9 mouse cellular contexts compared by ENCODE assay signal in genomic region chr6:52217895-52218642, GRCm38 (mm10). TPM values are rescaled to one million over a fixed set of nuclear protein-coding genes. Genes with fewer than 3 reads are reported as not detected.
DNase-seq lines count a peak whose midpoint lies in the region; ATAC-seq and TF ChIP-seq lines count a peak whose summit lies in the region.
"Had no signal": no experiment of that assay in that cellular context is flagged by ENCODE, and none has a peak within 500 bp of the region (broad histone marks: within the 10 kb centered on the region; RNA-seq: fewer than 3 reads in every experiment).

No protein-coding gene starts in this region.

- peaks cover 11% of the 10 kb centered on the region for H3K4me1 ChIP-seq in midbrain, embryonic 11.5 days (ENCODE audit: control insufficient read depth, insufficient read depth, low read length)
- no peaks in the 10 kb centered on the region for H3K4me1 ChIP-seq in midbrain, postnatal 0 days (ENCODE audit: insufficient read depth, low read length)
- peaks cover 25% of the 10 kb centered on the region for H3K4me1 ChIP-seq in embryonic facial prominence, embryonic 13.5 days
- H3K4me1 ChIP-seq in kidney, embryonic 15.5 days, result peaks cover 64% of the 10 kb centered on the region
- peaks cover 10% of the 10 kb centered on the region for H3K4me1 ChIP-seq in small intestine, adult 2 months (ENCODE audit: control insufficient read depth, insufficient read depth, insufficient read length, low read length)

- H3K36me3 ChIP-seq in midbrain, embryonic 11.5 days (ENCODE audit: control insufficient read depth, insufficient read depth, low read length), result no peaks in the 10 kb centered on the region
- no peaks in the 10 kb centered on the region for H3K36me3 ChIP-seq in midbrain, postnatal 0 days (ENCODE audit: insufficient read depth, low read length)
- no peaks in the 10 kb centered on the region for H3K36me3 ChIP-seq in embryonic facial prominence, embryonic 13.5 days
- H3K36me3 ChIP-seq in kidney, embryonic 15.5 days, result no peaks in the 10 kb centered on the region
- no peaks in the 10 kb centered on the region for H3K36me3 ChIP-seq in small intestine, adult 2 months (ENCODE audit: control insufficient read depth, insufficient read depth, low read length)

- peak; percentile 95 for DNase-seq in midbrain, embryonic 11.5 days (ENCODE audit: low spot score, missing footprints)
- no peak for DNase-seq in midbrain, postnatal 0 days (ENCODE audit: low spot score)
- DNase-seq in right cerebral cortex, postnatal 14 days, result no peak
- DNase-seq in cerebellum, adult 11 months, result no peak
- no peak for DNase-seq in left cerebral cortex, adult 18-20 months (ENCODE audit: low spot score in 2 of 2)

- H3K9me3 ChIP-seq in midbrain, embryonic 11.5 days (ENCODE audit: control insufficient read depth, low read length), result no peaks in the 10 kb centered on the region
- H3K9me3 ChIP-seq in midbrain, postnatal 0 days (ENCODE audit: low read length), result no peaks in the 10 kb centered on the region
- no peaks in the 10 kb centered on the region for H3K9me3 ChIP-seq in embryonic facial prominence, embryonic 13.5 days
- H3K9me3 ChIP-seq in kidney, embryonic 15.5 days (replicated peaks), result no peaks in the 10 kb centered on the region

- no peak overlapping the region for H3K4me3 ChIP-seq in midbrain, embryonic 11.5 days (ENCODE audit: low read depth, low read length)
- H3K4me3 ChIP-seq in midbrain, postnatal 0 days (ENCODE audit: low read depth, low read length), result no peak overlapping the region
- H3K4me3 ChIP-seq in embryonic facial prominence, embryonic 13.5 days, result peak overlapping the region; percentile 30; the same call in 1 of the 2 replicates
- H3K4me3 ChIP-seq in kidney, embryonic 15.5 days (replicated peaks), result peak overlapping the region; percentile 67
- peak overlapping the region; percentile 56 for H3K4me3 ChIP-seq in small intestine, adult 2 months (ENCODE audit: low read depth, low read length)

- H3K9ac ChIP-seq in midbrain, embryonic 11.5 days (ENCODE audit: low read length), result no peak overlapping the region
- H3K9ac ChIP-seq in midbrain, postnatal 0 days (replicated peaks; ENCODE audit: low read length, poor library complexity, severe bottlenecking), result no peak overlapping the region
- no peak overlapping the region for H3K9ac ChIP-seq in embryonic facial prominence, embryonic 13.5 days
- peak overlapping the region; percentile 78 for H3K9ac ChIP-seq in kidney, embryonic 15.5 days

- no peak overlapping the region for H3K27ac ChIP-seq in midbrain, embryonic 11.5 days (ENCODE audit: low read depth, low read length)
- H3K27ac ChIP-seq in midbrain, postnatal 0 days (ENCODE audit: low read depth, low read length), result no peak overlapping the region
- no peak overlapping the region for H3K27ac ChIP-seq in embryonic facial prominence, embryonic 13.5 days
- H3K27ac ChIP-seq in kidney, embryonic 15.5 days, result peak overlapping the region; percentile 99
- H3K27ac ChIP-seq in small intestine, adult 2 months (ENCODE audit: insufficient read depth, low read depth, low read length), result no peak overlapping the region
- H3K27ac ChIP-seq: macrophage had no signal

- TF ChIP-seq CTCF in midbrain, postnatal 0 days (IDR thresholded peaks at IDR 0.05), result no peak
- TF ChIP-seq CTCF in small intestine, adult 2 months (IDR thresholded peaks at IDR 0.05; ENCODE audit: extremely low read depth, insufficient read length, insufficient replicate concordance, low read depth, low read length), result no peak

- no peak for TF ChIP-seq POLR2A in small intestine, adult 2 months (IDR thresholded peaks at IDR 0.05; ENCODE audit: low read depth, low read length)

- WGBS in midbrain, embryonic 11.5 days, result 5% methylated on average over 23 of the region's 23 CpGs
- 5% methylated on average over 23 of the region's 23 CpGs for WGBS in midbrain, postnatal 0 days
- WGBS in embryonic facial prominence, embryonic 13.5 days, result 4% methylated on average over 23 of the region's 23 CpGs
- 13% methylated on average over 23 of the region's 23 CpGs for WGBS in kidney, embryonic 15.5 days
- 17% methylated on average over 23 of the region's 23 CpGs for WGBS in small intestine, adult 2 months

- H3K27me3 ChIP-seq in midbrain, embryonic 11.5 days (ENCODE audit: control insufficient read depth, insufficient read depth, low read length), result peaks cover 100% of the 10 kb centered on the region
- H3K27me3 ChIP-seq in midbrain, postnatal 0 days (ENCODE audit: insufficient read depth, low read length), result peaks cover 97% of the 10 kb centered on the region
- H3K27me3 ChIP-seq in embryonic facial prominence, embryonic 13.5 days, result peaks cover 100% of the 10 kb centered on the region
- H3K27me3 ChIP-seq in kidney, embryonic 15.5 days, result peaks cover 21% of the 10 kb centered on the region; the same call in 1 of the 2 replicates
- peaks cover 86% of the 10 kb centered on the region for H3K27me3 ChIP-seq in small intestine, adult 2 months (ENCODE audit: control insufficient read depth, insufficient read depth, low read length)

- no peak for ATAC-seq in midbrain, embryonic 11.5 days (ENCODE audit: low FRiP score)
- ATAC-seq in midbrain, postnatal 0 days (ENCODE audit: low FRiP score), result no peak
- ATAC-seq in embryonic facial prominence, embryonic 13.5 days (ENCODE audit: insufficient number of reproducible peaks, insufficient read depth, low FRiP score, low TSS enrichment, low read depth), result no peak
- no peak for ATAC-seq in kidney, embryonic 15.5 days (replicated peaks; ENCODE audit: low FRiP score)

- H3K4me2 ChIP-seq in midbrain, embryonic 11.5 days, result no peak overlapping the region
- no peak overlapping the region for H3K4me2 ChIP-seq in midbrain, postnatal 0 days (ENCODE audit: low read depth, low read length, poor library complexity, severe bottlenecking)
- peak overlapping the region; percentile 51; the same call in 1 of the 2 replicates for H3K4me2 ChIP-seq in embryonic facial prominence, embryonic 13.5 days
- H3K4me2 ChIP-seq in kidney, embryonic 15.5 days, result peak overlapping the region; percentile 92

RNA-seq across cellular contexts. Expression of gene Hoxa7, which starts 3.6 kb away (rescaled TPM):
- 0.14 TPM in 1 of 2 replicates, not detected in the other for polyA plus RNA-seq in midbrain, embryonic 11.5 days (2014; fragmentation: Nextera tagmentation; extraction: Ambion mirVana)
- total RNA-seq in midbrain, postnatal 0 days (2014; rRNA removed), result not detected in 2 replicates
- polyA plus RNA-seq in midbrain, postnatal 0 days (2015; fragmentation: Nextera tagmentation; extraction: Ambion mirVana), result not detected in 2 replicates
- not detected in 2 replicates for polyA plus RNA-seq in embryonic facial prominence, embryonic 13.5 days (2015; fragmentation: Nextera tagmentation; extraction: Ambion mirVana)
- polyA plus RNA-seq in kidney, embryonic 15.5 days (2015; fragmentation: Nextera tagmentation; extraction: Ambion mirVana), result 26.7 and 27.2 TPM in 2 replicates
- 0.04 and 2.5 TPM in 2 replicates for polyA plus RNA-seq in small intestine, adult 2 months (2012; rRNA removed)
- total RNA-seq in left cerebral cortex, adult 18-20 months (2021), result not detected

RNA-seq across cellular contexts. Expression of gene Gm28308, which starts 4.9 kb away (rescaled TPM):
- not detected in 2 replicates for polyA plus RNA-seq in midbrain, embryonic 11.5 days (2014; fragmentation: Nextera tagmentation; extraction: Ambion mirVana)
- total RNA-seq in midbrain, postnatal 0 days (2014; rRNA removed), result not detected in 2 replicates
- not detected in 2 replicates for polyA plus RNA-seq in midbrain, postnatal 0 days (2015; fragmentation: Nextera tagmentation; extraction: Ambion mirVana)
- polyA plus RNA-seq in embryonic facial prominence, embryonic 13.5 days (2015; fragmentation: Nextera tagmentation; extraction: Ambion mirVana), result not detected in 2 replicates
- polyA plus RNA-seq in kidney, embryonic 15.5 days (2015; fragmentation: Nextera tagmentation; extraction: Ambion mirVana), result 0.92 TPM in 1 of 2 replicates, not detected in the other
- polyA plus RNA-seq in small intestine, adult 2 months (2012; rRNA removed), result 0.58 TPM in 1 of 2 replicates, not detected in the other
- not detected for total RNA-seq in left cerebral cortex, adult 18-20 months (2021)
- polyA plus RNA-seq: macrophage had no signal

RNA-seq across cellular contexts. Expression of gene Hoxa3, which starts 4.9 kb away (rescaled TPM):
- 0.11 TPM in 1 of 2 replicates, not detected in the other for polyA plus RNA-seq in midbrain, embryonic 11.5 days (2014; fragmentation: Nextera tagmentation; extraction: Ambion mirVana)
- total RNA-seq in midbrain, postnatal 0 days (2014; rRNA removed), result 1.6 TPM in 1 of 2 replicates, not detected in the other
- polyA plus RNA-seq in midbrain, postnatal 0 days (2015; fragmentation: Nextera tagmentation; extraction: Ambion mirVana), result not detected in 2 replicates
- polyA plus RNA-seq in embryonic facial prominence, embryonic 13.5 days (2015; fragmentation: Nextera tagmentation; extraction: Ambion mirVana), result 0.52 TPM in 1 of 2 replicates, not detected in the other
- 9.5 and 11.8 TPM in 2 replicates for polyA plus RNA-seq in kidney, embryonic 15.5 days (2015; fragmentation: Nextera tagmentation; extraction: Ambion mirVana)
- polyA plus RNA-seq in small intestine, adult 2 months (2012; rRNA removed), result 3.5 and 5.0 TPM in 2 replicates
- not detected for total RNA-seq in left cerebral cortex, adult 18-20 months (2021)

RNA-seq across cellular contexts. Expression of gene Hoxa6, which starts 9.5 kb away (rescaled TPM):
- polyA plus RNA-seq in midbrain, embryonic 11.5 days (2014; fragmentation: Nextera tagmentation; extraction: Ambion mirVana), result not detected in 2 replicates
- not detected in 2 replicates for total RNA-seq in midbrain, postnatal 0 days (2014; rRNA removed)
- not detected in 2 replicates for polyA plus RNA-seq in midbrain, postnatal 0 days (2015; fragmentation: Nextera tagmentation; extraction: Ambion mirVana)
- polyA plus RNA-seq in embryonic facial prominence, embryonic 13.5 days (2015; fragmentation: Nextera tagmentation; extraction: Ambion mirVana), result 0.81 TPM in 1 of 2 replicates, not detected in the other
- polyA plus RNA-seq in kidney, embryonic 15.5 days (2015; fragmentation: Nextera tagmentation; extraction: Ambion mirVana), result 4.2 and 4.3 TPM in 2 replicates
- polyA plus RNA-seq in small intestine, adult 2 months (2012; rRNA removed), result 0.15 and 0.52 TPM in 2 replicates
- total RNA-seq in left cerebral cortex, adult 18-20 months (2021), result not detected
- polyA plus RNA-seq: macrophage had no signal

RNA-seq across cellular contexts. Expression of gene Hoxa9, which starts 12.8 kb away (rescaled TPM):
- not detected in 2 replicates for polyA plus RNA-seq in midbrain, embryonic 11.5 days (2014; fragmentation: Nextera tagmentation; extraction: Ambion mirVana)
- not detected in 2 replicates for total RNA-seq in midbrain, postnatal 0 days (2014; rRNA removed)
- not detected in 2 replicates for polyA plus RNA-seq in midbrain, postnatal 0 days (2015; fragmentation: Nextera tagmentation; extraction: Ambion mirVana)
- polyA plus RNA-seq in embryonic facial prominence, embryonic 13.5 days (2015; fragmentation: Nextera tagmentation; extraction: Ambion mirVana), result not detected in 2 replicates
- 53.4 and 65.1 TPM in 2 replicates for polyA plus RNA-seq in kidney, embryonic 15.5 days (2015; fragmentation: Nextera tagmentation; extraction: Ambion mirVana)
- not detected in 2 replicates for polyA plus RNA-seq in small intestine, adult 2 months (2012; rRNA removed)
- total RNA-seq in left cerebral cortex, adult 18-20 months (2021), result not detected

Comparison
In these comparisons a context has a peak if more than half of its experiments do, and no peak if none do; other contexts are left out.
1. H3K4me2 ChIP-seq: peak in embryonic facial prominence, embryonic 13.5 days (single experiment) and kidney, embryonic 15.5 days (single experiment); none in midbrain, embryonic 11.5 days (single experiment) and midbrain, postnatal 0 days (single experiment).
2. H3K4me3 ChIP-seq: peak in embryonic facial prominence, embryonic 13.5 days (single experiment), kidney, embryonic 15.5 days (single experiment) and small intestine, adult 2 months (single experiment); none in midbrain, embryonic 11.5 days (single experiment) and midbrain, postnatal 0 days (single experiment).